Mouse (Mus musculus) lung, postnatal 0 days (tissue): ENCODE results near the gene Hspa1b. TPM values are rescaled to one million over a fixed set of nuclear protein-coding genes. Genes with fewer than 3 reads are reported as not detected.
A peak's percentile ranks its signal among the peaks of the same experiment; 100 is the strongest.
"Not testable (repeated sequence)": the region's sequence is repeated elsewhere in the genome, so short reads cannot be mapped to it uniquely, and the experiment has no call there.

Source experiments
- ATAC-seq: fragments of 200-750 bp; cut with Nextera tagmentation; 2 replicates; pipeline ENCODE4 v1.8.0; 2017; ENCODE audit warnings: moderate library complexity
- DNase-seq: peaks from one replicate; pipeline ENCODE4 v3.0.0-alpha.2; 2016; ENCODE audit warnings: low spot score
- H3K27ac ChIP-seq: fragments of 300-500 bp; sonication (generic); 2 replicates; pipeline ENCODE4 v1.5.1; 2014; ENCODE audit warnings: antibody characterized with exemption, mild to moderate bottlenecking, low read length, mixed read lengths
- H3K27me3 ChIP-seq: fragments of 300-500 bp; sonication (generic); replicated peaks from 2 replicates; pipeline ENCODE4 v1.6.1; 2014; ENCODE audit warnings: low read length, mixed read lengths; ENCODE audit not compliant: insufficient read depth
- H3K36me3 ChIP-seq: fragments of 300-500 bp; sonication (generic); 2 replicates; pipeline ENCODE4 v1.6.1; 2014; ENCODE audit warnings: low read length, mixed read lengths; ENCODE audit not compliant: insufficient read depth
- H3K4me1 ChIP-seq: fragments of 300-500 bp; sonication (generic); 2 replicates; pipeline ENCODE4 v1.6.1; 2014; ENCODE audit warnings: antibody characterized with exemption, low read depth, low read length, mixed read lengths; ENCODE audit not compliant: insufficient read depth
- H3K4me2 ChIP-seq: fragments of 300-500 bp; sonication (generic); replicated peaks from 2 replicates; pipeline ENCODE4 v1.6.1; 2014; ENCODE audit warnings: low read depth, mild to moderate bottlenecking, low read length, moderate library complexity, mixed read lengths
- H3K4me3 ChIP-seq: fragments of 300-500 bp; sonication (generic); 2 replicates; pipeline ENCODE4 v1.5.1; 2014; ENCODE audit warnings: low read depth, low read length
- H3K9ac ChIP-seq: fragments of 300-500 bp; sonication (generic); replicated peaks from 2 replicates; pipeline ENCODE4 v1.6.1; 2014; ENCODE audit warnings: low read depth, mild to moderate bottlenecking
- H3K9me3 ChIP-seq: fragments of 300-500 bp; sonication (generic); 2 replicates; pipeline ENCODE4 v1.6.1; 2016; ENCODE audit warnings: low read length, mixed read lengths
- CTCF ChIP-seq: IDR thresholded peaks from 2 replicates; pipeline ENCODE4 v1.5.1; 2016; ENCODE audit warnings: antibody characterized with exemption, mild to moderate bottlenecking
- EP300 ChIP-seq: IDR thresholded peaks from 2 replicates; pipeline ENCODE4 v1.6.1; 2016; ENCODE audit warnings: antibody characterized with exemption, mild to moderate bottlenecking, control low read depth
- WGBS: fragments of 180-500 bp; shearing (Covaris S2); extraction: QIAGEN DNeasy Blood & Tissue Kit; methylation state at CpG from one replicate; pipeline ENCODE4 v1.1.7; 2014; 5-methylcytosine and 5-hydroxymethylcytosine counted together
- polyA plus RNA-seq: library from polyadenylated mRNA; unstranded; fragments of >200 nt; fragmentation: Nextera tagmentation; extraction: Ambion mirVana; gene quantifications from 2 replicates; pipeline ENCODE4 v1.2.1, GENCODE M21; 2015

The Hspa1b gene
- polyA plus RNA-seq, 1 experiment from 2014 or later: 0.50 TPM

- H3K27ac ChIP-seq: no peak overlapping the region
- no peak overlapping the region for H3K4me3 ChIP-seq
- no peaks in the 10 kb centered on the region for H3K27me3 ChIP-seq
- H3K9ac ChIP-seq: no peak overlapping the region
- TF ChIP-seq CTCF (no peak), EP300 (no peak)
- no peaks in the 10 kb centered on the region for H3K36me3 ChIP-seq
- no peak for DNase-seq
- no peak overlapping the region for H3K4me2 ChIP-seq
- ATAC-seq: no peak
- H3K9me3 ChIP-seq: no peaks in the 10 kb centered on the region
- peaks cover under 1% of the 10 kb centered on the region; the same call in 1 of the 2 replicates for H3K4me1 ChIP-seq
- 76% methylated on average over 3 of the region's 3 CpGs for WGBS
These were observed 16.8 kb upstream of the Hspa1b start for GRCm38 (mm10) chr17:34975581-34976492.

- not testable (repeated sequence) for H3K9me3 ChIP-seq, H3K4me1 ChIP-seq, H3K36me3 ChIP-seq, H3K27me3 ChIP-seq
- Histone ChIP-seq H3K27ac (peak within 1 kb of the TSS; percentile 48), H3K9ac (0 out of 2 replicates have a peak within 1 kb of the TSS, but pooled peaks have one; percentile 20), H3K4me3 (peak within 1 kb of the TSS; percentile 27), H3K4me2 (peak within 1 kb of the TSS; percentile 55)
- DNase-seq (peak; percentile 97), ATAC-seq (peak; percentile 97)
- TF ChIP-seq EP300: 0 out of 2 replicates have a peak, but pooled peaks have one; percentile 20
- 2% methylated on average over 24 of the region's 33 CpGs for WGBS
These were observed 13.2 kb upstream of the Hspa1b start, which contains the start of the genes Hspa1a and Hspa1l for GRCm38 (mm10) chr17:34972069-34972749. TSS of gene Hspa1a (minus strand) at chr17:34972156. TSS of gene Hspa1l (plus strand) at chr17:34972703.

GRCm38 (mm10) chr17:34971694-34972068 is 12.6 kb upstream of the Hspa1b start:
- not testable (repeated sequence) for H3K27me3 ChIP-seq, H3K4me1 ChIP-seq, H3K9ac ChIP-seq, DNase-seq, H3K36me3 ChIP-seq, H3K9me3 ChIP-seq, H3K27ac ChIP-seq
- Histone ChIP-seq H3K4me2 (peak overlapping the region; percentile 55), H3K4me3 (peak overlapping the region; percentile 26; the same call in 1 of the 2 replicates)
- WGBS: 4% methylated on average over 10 of the region's 43 CpGs
- ATAC-seq: peak; percentile 18

- not testable (repeated sequence) for ATAC-seq, H3K9me3 ChIP-seq
- WGBS: 53% methylated on average over 9 of the region's 37 CpGs
These were observed 11.8 kb upstream of the Hspa1b start for GRCm38 (mm10) chr17:34970850-34971249.

GRCm38 (mm10) chr17:34969822-34970221 is 10.8 kb upstream of the Hspa1b start, which contains the start of gene Gm20481:
TSS of gene Gm20481 (plus strand) at chr17:34969912.
- ATAC-seq, DNase-seq, H3K27me3 ChIP-seq, H3K36me3 ChIP-seq, H3K27ac ChIP-seq, H3K4me3 ChIP-seq, H3K4me1 ChIP-seq, H3K4me2 ChIP-seq, H3K9me3 ChIP-seq, H3K9ac ChIP-seq: not testable (repeated sequence)
- WGBS: 63% methylated on average over 6 of the region's 11 CpGs

More at GRCm38 (mm10) chr17:34970850-34971249, 11.8 kb upstream of the Hspa1b start:
- not testable (repeated sequence) for H3K4me2 ChIP-seq, DNase-seq, H3K27ac ChIP-seq, H3K9ac ChIP-seq, H3K4me1 ChIP-seq, H3K36me3 ChIP-seq, H3K4me3 ChIP-seq, H3K27me3 ChIP-seq

GRCm38 (mm10) chr17:34965627-34966026 is 6.6 kb upstream of the Hspa1b start:
- WGBS: 39% methylated on average over 5 of the region's 5 CpGs
- Histone ChIP-seq H3K4me3 (no peak overlapping the region), H3K36me3 (no peaks in the 10 kb centered on the region), H3K9me3 (no peaks in the 10 kb centered on the region), H3K9ac (no peak overlapping the region), H3K4me1 (no peaks in the 10 kb centered on the region), H3K27me3 (no peaks in the 10 kb centered on the region), H3K4me2 (no peak overlapping the region), H3K27ac (no peak overlapping the region)
- DNase-seq (peak; percentile 46), ATAC-seq (peak; percentile 20)
- TF ChIP-seq EP300: peak; percentile 33; the same call in 1 of the 2 replicates
- TF ChIP-seq CTCF: no peak
